Mouse (Mus musculus): ENCODE results near the gene Sae1.

GRCm38 (mm10) chr7:16373719-16374118 is 13.9 kb downstream of the Sae1 start:
- TF ChIP-seq CTCF (IDR thresholded peaks at IDR 0.05; ENCODE audit: control insufficient read depth, insufficient read depth, low read length) = 0 out of 2 replicates have a peak, but pooled peaks have one; percentile 8
- TF ChIP-seq POLR2A (IDR thresholded peaks at IDR 0.05; ENCODE audit: borderline replicate concordance, control insufficient read depth, low read depth, low read length) = no peak

Data from bone marrow, adult 2 months (tissue).